Mouse (Mus musculus): ENCODE measurements at regions not wholly inside any gene's neighbourhood (a gene's known extent, or its start where the extent isn't known, plus 50 kb on each side); places are given as distances from the start of the nearest gene placed in this dataset.

DNA sequence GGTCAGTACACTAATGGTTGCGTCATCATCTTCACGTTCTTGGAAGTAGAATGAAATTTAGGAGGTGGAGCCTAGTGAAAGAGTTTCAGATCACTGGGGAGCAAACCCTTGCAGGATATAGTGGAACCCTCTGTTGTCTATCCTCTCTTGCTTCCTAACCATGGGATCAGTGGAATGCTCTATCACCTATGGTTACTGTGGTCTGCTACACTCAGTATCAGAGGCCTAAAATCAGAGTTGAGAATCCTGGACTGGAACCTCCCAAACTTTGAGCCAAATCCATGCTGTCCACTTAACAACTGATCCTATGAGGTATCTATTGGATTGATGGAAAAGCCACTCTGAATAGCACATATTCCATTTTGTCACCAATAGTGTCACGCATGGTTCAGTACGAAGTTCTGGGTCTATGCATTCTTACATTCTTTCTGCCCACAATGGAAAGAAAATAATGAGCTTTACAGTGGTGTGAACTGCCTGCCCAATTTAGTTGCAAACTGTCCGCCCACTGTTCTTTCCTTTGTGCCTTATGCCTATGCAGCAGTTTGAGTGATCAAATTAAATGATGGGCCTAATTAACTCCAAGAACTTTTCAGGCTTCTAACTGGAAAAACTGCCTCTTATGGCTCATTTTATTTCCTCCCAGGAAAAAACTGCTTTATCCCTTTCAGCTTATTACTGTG lies 85.2 kb upstream of the Mettl25 start:
- no peak for TF ChIP-seq CTCF (IDR thresholded peaks at IDR 0.05)
- TF ChIP-seq EP300 (IDR thresholded peaks at IDR 0.05), result no peak
